Mouse (Mus musculus) midbrain, postnatal 0 days (tissue): ENCODE data around the gene Fsd1. TPM values are rescaled to one million over a fixed set of nuclear protein-coding genes. Genes with fewer than 3 reads are reported as not detected.
A peak's percentile ranks its signal among the peaks of the same experiment; 100 is the strongest.

Experiments used
- ATAC-seq: fragments of 200-750 bp; cut with Nextera tagmentation; 2 replicates; pipeline ENCODE4 v1.8.0; 2017; ENCODE audit warnings: moderate number of reproducible peaks, mild to moderate bottlenecking, moderate TSS enrichment, moderate library complexity; ENCODE audit not compliant: low FRiP score
- DNase-seq: peaks from one replicate; pipeline ENCODE4 v3.0.0-alpha.2; 2015; ENCODE audit warnings: low spot score
- H3K27ac ChIP-seq: fragments of 300-500 bp; sonication (generic); 2 replicates; pipeline ENCODE4 v1.5.1; 2014; ENCODE audit warnings: low read depth, mild to moderate bottlenecking, low read length, mixed read lengths
- H3K27me3 ChIP-seq: fragments of 300-500 bp; sonication (generic); 2 replicates; pipeline ENCODE4 v1.6.1; 2014; ENCODE audit warnings: low read length, control low read depth, mixed read lengths; ENCODE audit not compliant: insufficient read depth
- H3K36me3 ChIP-seq: fragments of 300-500 bp; sonication (generic); 2 replicates; pipeline ENCODE4 v1.6.1; 2014; ENCODE audit warnings: low read length, control low read depth, mixed read lengths; ENCODE audit not compliant: insufficient read depth
- H3K4me1 ChIP-seq: fragments of 300-500 bp; sonication (generic); 2 replicates; pipeline ENCODE4 v1.6.1; 2014; ENCODE audit warnings: mild to moderate bottlenecking, control low read depth, antibody characterized with exemption, low read length, mixed read lengths; ENCODE audit not compliant: insufficient read depth
- H3K4me2 ChIP-seq: fragments of 300-500 bp; sonication (generic); 2 replicates; pipeline ENCODE4 v1.6.1; 2014; ENCODE audit warnings: low read depth, mild to moderate bottlenecking, low read length, mixed read lengths; ENCODE audit not compliant: poor library complexity, severe bottlenecking
- H3K4me3 ChIP-seq: fragments of 300-500 bp; sonication (generic); 2 replicates; pipeline ENCODE4 v1.5.1; 2014; ENCODE audit warnings: low read depth, mild to moderate bottlenecking, low read length, moderate library complexity
- H3K9ac ChIP-seq: fragments of 300-500 bp; sonication (generic); replicated peaks from 2 replicates; pipeline ENCODE4 v1.6.1; 2014; ENCODE audit warnings: mild to moderate bottlenecking, low read length, moderate library complexity, mixed read lengths; ENCODE audit not compliant: poor library complexity, severe bottlenecking
- H3K9me3 ChIP-seq: fragments of 300-500 bp; sonication (generic); 2 replicates; pipeline ENCODE4 v1.6.1; 2016; ENCODE audit warnings: low read length, control low read depth
- CTCF ChIP-seq: IDR thresholded peaks from 2 replicates; pipeline ENCODE4 v1.5.1; 2016; ENCODE audit warnings: antibody characterized with exemption, mild to moderate bottlenecking
- WGBS: fragments of 180-500 bp; shearing (Covaris S2); extraction: QIAGEN DNeasy Blood & Tissue Kit; methylation state at CpG from one replicate; pipeline ENCODE4 v1.1.7; 2014; 5-methylcytosine and 5-hydroxymethylcytosine counted together
- polyA plus RNA-seq: library from polyadenylated mRNA; unstranded; fragments of >200 nt; fragmentation: Nextera tagmentation; extraction: Ambion mirVana; gene quantifications from 2 replicates; pipeline ENCODE4 v1.2.1, GENCODE M21; 2015
- total RNA-seq: library from RNA; depleted of rRNA; stranded (reverse); fragments of >200 nt; gene quantifications from 2 replicates; pipeline ENCODE4 v1.2.3, GENCODE M21; 2014

Fsd1 gene
- total and polyA plus RNA-seq, 2 experiments from 2014 or later = 122 to 188 TPM

DNA sequence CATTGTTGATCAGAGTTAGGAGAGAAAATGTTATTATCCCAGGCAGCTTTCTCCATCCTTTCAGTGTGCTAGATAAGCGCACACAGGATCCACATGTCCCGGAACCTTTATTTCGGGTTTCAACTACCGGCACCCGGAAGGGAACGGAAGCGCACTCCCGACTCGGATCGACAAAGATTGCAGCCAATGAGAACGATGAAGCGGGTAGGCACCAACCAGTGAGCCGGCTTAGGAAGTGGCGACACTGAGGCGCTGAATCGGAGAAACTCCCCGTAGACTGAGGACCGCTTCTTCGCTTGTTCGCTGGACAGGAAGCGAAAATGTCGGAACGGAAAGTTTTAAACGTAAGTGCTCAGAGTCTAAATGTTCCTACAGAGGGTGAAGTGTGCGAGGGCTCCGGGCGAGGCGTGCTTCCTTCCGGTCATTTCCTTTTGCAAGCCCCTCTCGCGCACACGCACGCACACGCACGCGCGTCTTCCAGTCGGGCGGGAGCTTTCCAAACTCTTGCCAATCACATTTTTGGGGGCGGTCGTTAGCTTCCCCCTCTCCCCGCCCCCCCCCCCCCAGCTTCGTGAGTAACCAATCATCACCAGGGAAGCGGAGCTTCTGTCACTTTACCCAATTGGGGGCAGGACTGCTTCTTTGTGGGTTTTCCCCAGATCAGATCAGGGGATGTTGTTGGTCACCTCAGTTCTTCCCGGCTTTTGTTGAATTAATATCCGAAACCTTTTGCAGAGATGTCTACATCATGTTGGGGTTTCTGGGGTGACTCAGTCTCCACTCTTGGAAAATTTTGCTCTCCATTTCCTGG lies 27.2 kb upstream of the Fsd1 start, which contains the start of gene Yju2:
Gene Yju2 (plus strand): TSS at position 182 of the 811 bp plus-strand sequence.
- WGBS = under 1% methylated on average over 44 of the region's 46 CpGs
- no peak for TF ChIP-seq CTCF
- ATAC-seq (peak; percentile 93), DNase-seq (peak; percentile 98)
- peak within 1 kb of the TSS; percentile 82 for H3K27ac ChIP-seq
- H3K9ac ChIP-seq = peak within 1 kb of the TSS; percentile 48; the same call in 1 of the 2 replicates
- H3K4me1 ChIP-seq = peaks cover 10% of the 10 kb centered on the region; the same call in 1 of the 2 replicates
- H3K9me3 ChIP-seq = no peaks in the 10 kb centered on the region
- peak within 1 kb of the TSS; percentile 42 for H3K4me3 ChIP-seq
- H3K36me3 ChIP-seq = peaks cover 13% of the 10 kb centered on the region
- H3K27me3 ChIP-seq = no peaks in the 10 kb centered on the region
- peak within 1 kb of the TSS; percentile 57 for H3K4me2 ChIP-seq

DNA sequence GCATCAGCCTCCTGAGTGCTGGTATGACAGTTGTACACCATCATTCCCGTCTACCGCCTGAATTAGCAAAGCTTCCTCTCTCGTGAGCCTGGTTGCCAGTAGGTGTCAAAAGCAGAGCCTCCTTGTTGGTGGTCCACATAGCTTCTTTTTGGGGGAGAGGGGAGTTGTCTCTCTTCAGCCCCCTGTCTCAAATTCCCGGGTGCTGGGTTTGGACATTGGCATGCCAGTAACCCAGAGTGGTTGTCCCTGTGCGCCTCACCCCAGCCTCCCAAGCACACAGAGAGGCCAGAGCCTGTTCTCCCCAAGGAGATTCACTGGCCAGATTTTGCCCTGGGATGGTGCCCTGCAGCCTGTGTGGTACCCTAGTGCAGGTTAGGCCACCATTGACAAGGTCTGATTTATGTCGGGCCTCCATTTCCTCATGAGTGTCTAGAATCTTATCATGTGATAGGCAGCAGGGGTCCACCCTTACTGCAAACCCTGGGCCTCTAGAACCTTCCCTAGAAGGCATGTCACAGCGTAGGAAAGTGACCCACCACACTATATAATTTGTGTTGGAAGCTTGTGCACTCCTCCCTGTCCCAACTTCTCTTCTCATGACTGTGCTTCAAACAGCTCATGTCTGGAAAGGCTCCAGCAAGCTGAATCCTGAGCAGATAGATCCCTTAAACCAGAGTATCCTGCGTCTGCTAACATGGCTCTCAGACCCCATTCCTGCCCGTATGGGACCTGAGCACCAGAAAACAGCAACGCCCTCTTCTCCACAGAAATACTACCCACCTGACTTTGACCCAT lies 26.2 kb upstream of the Fsd1 start:
- peak overlapping the region; percentile 82; the same call in 1 of the 2 replicates for H3K27ac ChIP-seq
- WGBS = 81% methylated on average over 10 of the region's 10 CpGs
- peak overlapping the region; percentile 42 for H3K4me3 ChIP-seq
- no peaks in the 10 kb centered on the region for H3K9me3 ChIP-seq
- H3K4me1 ChIP-seq = peaks cover 10% of the 10 kb centered on the region; the same call in 1 of the 2 replicates
- H3K9ac ChIP-seq = peak overlapping the region; percentile 36; the same call in 1 of the 2 replicates
- H3K36me3 ChIP-seq = peaks cover 16% of the 10 kb centered on the region
- ATAC-seq (no peak), DNase-seq (no peak)
- no peaks in the 10 kb centered on the region for H3K27me3 ChIP-seq
- TF ChIP-seq CTCF = no peak
- H3K4me2 ChIP-seq = peak overlapping the region; percentile 44

GRCm38 (mm10) chr17:55960791-55961190 lies 25.5 kb upstream of the Fsd1 start:
- H3K4me1 ChIP-seq = peaks cover 10% of the 10 kb centered on the region; the same call in 1 of the 2 replicates
- H3K4me3 ChIP-seq = no peak overlapping the region
- H3K9ac ChIP-seq = no peak overlapping the region
- H3K27ac ChIP-seq = no peak overlapping the region
- H3K27me3 ChIP-seq = no peaks in the 10 kb centered on the region
- no peaks in the 10 kb centered on the region for H3K9me3 ChIP-seq
- H3K4me2 ChIP-seq = no peak overlapping the region
- TF ChIP-seq CTCF = no peak
- no peak for ATAC-seq
- DNase-seq = no peak
- peaks cover 19% of the 10 kb centered on the region for H3K36me3 ChIP-seq

DNA sequence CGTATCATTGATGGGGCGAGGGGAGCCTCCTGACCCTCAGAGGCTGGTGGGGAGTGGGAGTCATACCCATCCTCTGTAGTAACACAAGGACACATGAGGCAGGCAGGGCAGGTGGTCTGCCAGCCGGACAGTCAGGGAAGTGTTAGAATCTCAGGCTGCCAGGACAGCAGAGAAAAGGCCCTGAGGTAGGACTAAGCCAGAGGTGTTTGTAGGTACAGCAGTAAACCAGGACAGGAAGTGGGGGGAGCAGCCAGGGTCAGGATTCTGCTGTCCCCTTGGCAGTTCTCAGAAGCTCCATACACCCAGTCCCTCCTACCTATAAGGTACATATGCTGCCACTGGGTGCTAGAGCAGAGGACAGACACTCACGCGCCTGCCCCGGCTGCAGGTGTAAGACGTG lies 24.7 kb upstream of the Fsd1 start:
- Histone ChIP-seq H3K9me3 (no peaks in the 10 kb centered on the region), H3K36me3 (peaks cover 22% of the 10 kb centered on the region), H3K27me3 (no peaks in the 10 kb centered on the region), H3K27ac (no peak overlapping the region), H3K9ac (no peak overlapping the region), H3K4me1 (peaks cover 10% of the 10 kb centered on the region; the same call in 1 of the 2 replicates), H3K4me2 (no peak overlapping the region), H3K4me3 (no peak overlapping the region)
- ATAC-seq (no peak), DNase-seq (no peak)
- no peak for TF ChIP-seq CTCF
- WGBS = 91% methylated on average over 7 of the region's 7 CpGs

- DNase-seq (no peak), ATAC-seq (no peak)
- WGBS = 78% methylated on average over 14 of the region's 14 CpGs
- H3K4me1 ChIP-seq = peaks cover 9% of the 10 kb centered on the region; the same call in 1 of the 2 replicates
- no peaks in the 10 kb centered on the region for H3K27me3 ChIP-seq
- H3K27ac ChIP-seq = no peak overlapping the region
- H3K9me3 ChIP-seq = no peaks in the 10 kb centered on the region
- H3K36me3 ChIP-seq = peaks cover 25% of the 10 kb centered on the region
- no peak overlapping the region for H3K9ac ChIP-seq
- no peak overlapping the region for H3K4me2 ChIP-seq
- TF ChIP-seq CTCF = no peak
- H3K4me3 ChIP-seq = no peak overlapping the region
These were observed 23.1 kb upstream of the Fsd1 start for GRCm38 (mm10) chr17:55963171-55963570.
